Mouse (Mus musculus) E14TG2a.4 (cell line): Measurements from ENCODE around the gene Lctl.

ENCODE experiments used
- CTCF ChIP-seq: conservative IDR thresholded peaks from 2 replicates; pipeline ENCODE4 v1.5.1; 2014; ENCODE audit warnings: low read length
- NANOG ChIP-seq: IDR thresholded peaks from 2 replicates; pipeline ENCODE4 v1.6.1; 2014; ENCODE audit warnings: borderline replicate concordance, low read length, mixed read lengths

- TF ChIP-seq CTCF (no peak), NANOG (no peak)
Measured at GRCm38 (mm10) chr9:64069131-64069530, 47.8 kb upstream of the Lctl start.
